Mouse (Mus musculus): Measurements from ENCODE around the gene Slc4a4. TPM values are rescaled to one million over a fixed set of nuclear protein-coding genes. Genes with fewer than 3 reads are reported as not detected.
A peak's percentile ranks its signal among the peaks of the same experiment; 100 is the strongest.

Gene Slc4a4
- not detected in 2 replicates for total RNA-seq (2014; fragmentation: Nextera tagmentation)
- total RNA-seq (2017) = not detected in 2 replicates

DNA sequence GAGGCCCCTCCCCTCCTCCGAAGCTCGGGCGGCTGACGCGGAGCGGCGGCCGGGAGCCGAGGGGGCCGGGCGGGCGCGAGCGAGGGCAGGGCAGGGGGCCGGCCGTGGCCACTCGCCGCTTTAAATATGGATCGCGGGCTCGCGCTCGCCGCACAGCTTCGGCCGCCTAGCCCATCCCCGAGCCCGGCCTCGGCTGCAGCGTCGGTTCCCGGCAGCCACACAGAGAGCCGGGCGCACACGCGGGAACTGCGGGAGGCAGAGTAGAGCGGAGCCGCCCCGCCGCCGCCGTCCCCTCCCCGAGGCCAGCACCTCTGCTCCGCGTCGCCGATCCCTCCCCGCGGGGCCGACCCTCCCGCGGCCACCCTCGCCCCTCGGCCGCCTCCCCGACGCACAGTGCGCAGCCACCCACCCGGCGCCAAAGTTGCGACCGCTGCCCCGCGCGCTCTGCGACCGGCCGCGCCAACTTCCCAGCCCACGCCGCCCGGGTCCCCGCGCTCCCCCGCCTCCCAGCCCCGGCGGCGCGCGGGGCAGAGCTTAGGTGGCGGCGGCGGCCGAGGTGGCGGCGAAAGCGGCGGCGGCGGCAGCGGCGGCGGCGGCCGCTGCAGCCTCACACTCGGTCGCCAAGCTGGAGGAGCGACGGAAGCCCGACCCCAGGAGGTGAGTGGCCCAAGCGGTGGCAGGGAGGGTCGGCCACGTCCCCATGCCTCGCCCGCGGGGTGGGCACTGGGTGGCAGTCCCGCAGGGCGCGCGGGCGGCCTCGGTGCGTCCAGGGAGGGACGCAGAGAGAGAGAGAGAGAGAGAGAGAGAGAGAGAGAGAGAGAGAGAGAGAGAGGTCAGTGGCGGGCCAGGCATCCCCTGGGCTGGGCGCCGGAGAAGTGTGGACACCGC lies at the start of gene Slc4a4:
TSS of gene Slc4a4 (plus strand) at position 151 of the 888 bp plus-strand sequence.
- no peak for ATAC-seq (replicated peaks; ENCODE audit: low FRiP score, low TSS enrichment, poor library complexity, severe bottlenecking)

GRCm38 (mm10) chr5:88840080-88840798 lies 46.4 kb upstream of the Slc4a4 start:
- ATAC-seq (replicated peaks; ENCODE audit: low FRiP score, low TSS enrichment, poor library complexity, severe bottlenecking) = no peak

GRCm38 (mm10) chr5:88857311-88857710 lies 29.3 kb upstream of the Slc4a4 start:
- no peak for ATAC-seq (replicated peaks; ENCODE audit: low FRiP score, low TSS enrichment, poor library complexity, severe bottlenecking)

GRCm38 (mm10) chr5:88857801-88858200 lies 28.8 kb upstream of the Slc4a4 start:
- no peak for ATAC-seq (replicated peaks; ENCODE audit: low FRiP score, low TSS enrichment, poor library complexity, severe bottlenecking)

DNA sequence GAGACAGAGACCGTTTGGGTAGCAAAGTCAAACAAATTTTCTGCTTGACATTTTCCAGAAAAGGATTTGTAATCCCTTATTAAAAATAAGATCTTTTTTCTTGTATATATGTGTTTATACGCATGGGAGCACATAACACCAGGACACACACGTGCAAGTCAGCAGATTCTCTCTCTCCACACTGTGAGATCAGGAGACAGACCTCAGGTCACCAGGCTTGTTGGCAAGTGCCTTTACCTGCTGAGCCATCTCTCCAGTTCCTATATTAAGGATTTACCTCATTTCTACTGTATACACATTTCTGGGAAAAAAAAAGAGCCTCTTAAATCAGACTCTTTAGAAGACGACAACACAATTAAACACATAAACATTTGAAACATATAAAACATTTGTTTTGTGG lies 28.4 kb upstream of the Slc4a4 start:
- no peak for ATAC-seq (replicated peaks; ENCODE audit: low FRiP score, low TSS enrichment, poor library complexity, severe bottlenecking)

DNA sequence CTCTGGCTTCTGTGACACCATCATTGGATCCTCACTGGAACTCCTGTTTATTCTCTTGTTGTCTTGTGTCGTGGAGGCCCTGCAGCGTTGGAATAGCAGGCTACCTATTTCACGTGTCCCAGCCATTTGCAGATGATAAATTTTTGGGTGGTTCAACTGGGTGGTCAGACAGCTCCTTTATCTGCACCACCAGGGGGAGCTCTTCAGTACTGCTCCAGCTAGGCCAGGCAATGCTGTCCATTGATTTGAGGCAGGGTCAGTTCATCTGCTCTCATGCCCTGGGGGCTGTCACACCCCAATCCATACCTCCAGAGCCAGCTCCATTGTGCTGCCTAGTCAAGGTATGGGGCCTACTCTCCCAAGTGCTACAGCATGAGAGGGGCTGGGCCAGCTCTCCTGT lies 24.5 kb upstream of the Slc4a4 start:
- ATAC-seq (replicated peaks; ENCODE audit: low FRiP score, low TSS enrichment, poor library complexity, severe bottlenecking) = no peak

DNA sequence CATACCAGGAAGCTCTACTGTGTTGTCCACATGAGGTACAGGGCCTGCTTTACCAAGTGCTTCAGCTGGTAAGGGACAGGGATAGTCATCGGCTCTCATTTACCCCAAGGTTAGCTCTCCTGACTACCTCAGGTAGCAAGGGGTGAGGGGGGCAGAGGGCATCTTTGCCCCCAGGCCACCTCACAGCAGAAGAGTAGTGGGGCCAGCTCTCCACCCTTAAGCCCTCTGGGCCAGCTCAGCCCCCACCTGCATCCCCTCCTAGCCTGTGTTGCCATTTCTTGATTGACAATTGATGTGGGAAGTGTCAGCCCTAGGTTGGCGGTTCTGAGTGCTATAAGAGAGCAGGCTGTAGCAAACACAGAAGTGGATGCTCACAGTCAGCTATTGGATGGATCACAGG lies 23.8 kb upstream of the Slc4a4 start:
- ATAC-seq (replicated peaks; ENCODE audit: low FRiP score, low TSS enrichment, poor library complexity, severe bottlenecking) = no peak

DNA sequence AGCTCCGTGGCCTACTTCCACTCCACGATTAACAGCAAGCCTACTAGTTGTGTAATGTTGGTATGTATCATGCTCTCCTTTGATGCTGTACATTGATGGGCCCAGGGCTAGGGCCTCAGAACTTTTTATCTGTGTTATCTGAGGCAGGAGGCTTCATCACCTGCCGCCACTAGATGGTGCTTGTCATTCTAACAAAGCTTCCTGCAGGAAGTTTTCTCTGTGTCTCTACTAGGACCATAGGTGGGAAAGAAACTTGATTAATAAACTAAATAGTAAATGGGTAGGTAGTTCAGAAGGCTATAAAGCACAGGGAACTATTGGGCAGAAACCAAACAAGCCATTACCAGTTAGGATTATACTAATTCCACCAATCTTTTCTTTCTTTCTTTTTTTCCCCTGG lies 2.5 kb upstream of the Slc4a4 start:
- ATAC-seq (replicated peaks; ENCODE audit: low FRiP score, low TSS enrichment, poor library complexity, severe bottlenecking) = peak; percentile 46; the same call in 1 of the 2 replicates

DNA sequence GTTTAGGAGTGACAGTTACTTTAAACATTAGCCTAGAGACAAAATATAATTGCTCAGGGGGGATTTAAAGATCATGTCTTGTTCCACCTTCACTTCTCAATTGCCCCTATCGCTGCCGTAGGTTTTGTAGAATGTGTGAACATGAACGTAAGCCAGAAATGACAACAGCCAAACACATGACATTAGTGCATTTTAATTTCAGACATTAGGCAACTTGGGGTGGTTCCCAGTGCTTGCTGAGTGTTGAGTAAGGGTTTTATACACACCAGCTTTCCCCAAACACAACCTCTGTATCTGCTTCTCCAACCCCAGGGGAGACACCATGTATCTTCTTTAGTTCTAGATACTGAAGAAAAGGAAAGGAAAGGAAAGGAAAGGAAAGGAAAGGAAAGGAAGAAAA lies 1.1 kb upstream of the Slc4a4 start:
- ATAC-seq (replicated peaks; ENCODE audit: low FRiP score, low TSS enrichment, poor library complexity, severe bottlenecking) = no peak

- no peak for ATAC-seq (replicated peaks; ENCODE audit: low FRiP score, low TSS enrichment, poor library complexity, severe bottlenecking)
Observed at GRCm38 (mm10) chr5:88885944-88886343, 674 bp upstream of the Slc4a4 start.

DNA sequence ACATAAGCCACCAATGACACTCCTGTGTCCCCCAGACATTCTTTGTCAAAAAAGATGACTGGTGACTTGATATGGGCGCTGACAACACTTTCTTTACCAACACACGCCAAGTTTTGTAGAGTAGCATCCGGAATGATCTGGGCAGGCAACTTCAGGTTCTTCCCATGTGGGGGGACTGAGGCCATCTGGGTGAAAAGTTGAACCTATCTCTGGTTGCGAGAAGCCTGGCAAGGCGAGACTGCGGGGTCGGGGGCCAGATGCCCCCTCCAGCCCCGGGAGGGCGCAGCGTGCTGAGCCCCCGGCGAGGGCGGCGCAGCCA lies 310 bp upstream of the Slc4a4 start:
- no peak for ATAC-seq (replicated peaks; ENCODE audit: low FRiP score, low TSS enrichment, poor library complexity, severe bottlenecking)

DNA sequence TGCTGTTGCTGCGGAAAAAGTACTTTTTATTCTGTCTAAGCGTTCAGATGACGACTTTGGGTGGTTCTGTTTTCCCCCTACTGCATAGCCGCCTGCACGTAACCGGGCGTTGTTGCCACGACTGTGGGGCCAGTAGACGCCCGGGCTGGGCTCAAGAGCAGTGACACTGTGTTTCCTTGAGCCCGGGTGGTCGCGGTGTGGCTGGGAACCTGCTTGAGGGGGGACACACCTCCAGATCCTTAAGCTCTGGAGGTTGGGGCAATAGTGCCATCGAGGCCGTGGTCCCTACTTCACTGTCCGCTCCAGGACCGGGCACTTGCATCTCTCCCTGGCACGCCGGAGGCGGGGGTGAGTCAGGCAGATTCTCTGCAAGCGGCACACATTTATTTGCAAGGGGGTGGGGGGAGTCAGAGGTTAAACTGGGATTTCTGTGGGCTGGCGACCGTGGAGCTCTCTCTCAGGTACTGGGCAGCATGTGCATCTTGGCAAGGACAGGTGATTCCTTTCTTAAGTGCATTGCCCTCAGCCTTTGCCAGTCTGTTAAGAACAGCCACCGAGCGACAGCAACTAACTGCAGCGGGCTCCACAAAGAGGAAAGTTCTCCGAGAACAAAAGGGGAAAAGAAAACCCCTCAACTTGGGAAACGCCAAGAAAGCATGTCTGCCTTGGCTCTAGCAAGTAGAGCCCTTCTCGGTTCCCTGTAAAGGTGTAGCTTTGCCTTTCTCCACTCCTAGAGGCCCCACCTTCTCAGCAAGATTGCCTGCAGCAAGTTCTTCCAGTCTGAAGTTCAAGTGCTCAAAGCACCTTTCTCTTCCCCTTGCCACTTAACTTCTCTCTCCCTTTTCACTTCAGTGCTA lies 1.2 kb downstream of the Slc4a4 start:
- ATAC-seq (replicated peaks; ENCODE audit: low FRiP score, low TSS enrichment, poor library complexity, severe bottlenecking) = no peak

GRCm38 (mm10) chr5:88888413-88888700 lies 1.7 kb downstream of the Slc4a4 start:
- no peak for ATAC-seq (replicated peaks; ENCODE audit: low FRiP score, low TSS enrichment, poor library complexity, severe bottlenecking)

DNA sequence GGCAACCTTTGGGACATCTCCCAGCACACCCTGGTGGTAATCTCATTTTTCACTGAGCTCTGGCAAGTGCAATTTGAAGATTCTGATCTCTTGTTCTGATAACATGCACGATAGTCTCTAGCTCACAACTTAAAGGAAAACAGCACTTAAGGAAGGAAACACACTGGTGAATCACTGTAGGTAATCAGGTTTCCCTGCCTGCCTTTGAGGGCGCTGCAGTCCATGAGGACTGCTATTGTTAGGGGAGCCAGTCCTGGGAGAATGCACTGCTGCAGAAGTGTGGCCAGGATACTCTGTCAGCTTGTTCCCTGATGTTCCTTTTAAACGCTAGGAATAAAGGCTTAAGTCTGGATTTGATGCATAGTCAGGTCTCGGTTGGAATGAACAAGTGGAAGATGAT lies 2.7 kb downstream of the Slc4a4 start:
- no peak for ATAC-seq (replicated peaks; ENCODE audit: low FRiP score, low TSS enrichment, poor library complexity, severe bottlenecking)

DNA sequence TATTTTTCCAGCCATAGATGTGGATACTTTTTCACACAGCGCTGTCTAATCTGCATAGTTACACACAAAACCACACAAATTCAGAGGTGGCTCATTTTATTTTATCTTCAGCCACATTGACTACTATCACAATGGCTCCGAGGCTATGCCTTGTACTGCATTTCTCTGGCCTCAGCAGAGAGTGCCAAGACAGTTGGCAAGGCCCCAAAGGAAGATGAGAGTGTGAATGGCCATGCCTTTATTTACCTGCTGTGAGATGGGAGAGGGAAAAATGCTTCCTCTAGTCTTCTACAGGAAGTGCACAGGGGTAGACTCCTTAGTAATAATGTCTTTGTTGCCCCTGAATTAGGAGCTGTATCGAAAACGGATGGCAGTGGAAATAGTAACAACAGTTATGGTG lies 3.5 kb downstream of the Slc4a4 start:
- ATAC-seq (replicated peaks; ENCODE audit: low FRiP score, low TSS enrichment, poor library complexity, severe bottlenecking) = no peak

- ATAC-seq (replicated peaks; ENCODE audit: low FRiP score, low TSS enrichment, poor library complexity, severe bottlenecking) = no peak
Observed at GRCm38 (mm10) chr5:88896574-88896973, 10.0 kb downstream of the Slc4a4 start.

DNA sequence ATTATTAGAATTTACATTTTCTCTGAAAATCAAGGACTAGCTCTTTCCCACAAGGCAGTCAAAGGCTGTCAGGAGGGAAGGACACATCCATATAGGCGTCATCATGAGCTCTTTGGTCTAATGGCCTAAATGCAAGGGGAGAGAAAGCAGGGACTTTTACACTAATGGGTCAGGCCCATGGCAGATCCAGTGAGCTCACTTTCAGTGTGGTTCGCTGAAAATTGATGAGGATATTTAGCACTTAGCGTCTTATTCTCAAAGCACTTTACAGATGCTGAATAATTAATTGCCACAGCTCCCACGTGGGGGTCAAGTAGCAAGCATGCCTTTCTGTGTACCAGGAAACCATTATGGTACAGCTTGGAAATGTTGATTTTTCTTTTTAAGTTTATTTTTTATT lies 16.5 kb downstream of the Slc4a4 start:
- no peak for ATAC-seq (replicated peaks; ENCODE audit: low FRiP score, low TSS enrichment, poor library complexity, severe bottlenecking)

DNA sequence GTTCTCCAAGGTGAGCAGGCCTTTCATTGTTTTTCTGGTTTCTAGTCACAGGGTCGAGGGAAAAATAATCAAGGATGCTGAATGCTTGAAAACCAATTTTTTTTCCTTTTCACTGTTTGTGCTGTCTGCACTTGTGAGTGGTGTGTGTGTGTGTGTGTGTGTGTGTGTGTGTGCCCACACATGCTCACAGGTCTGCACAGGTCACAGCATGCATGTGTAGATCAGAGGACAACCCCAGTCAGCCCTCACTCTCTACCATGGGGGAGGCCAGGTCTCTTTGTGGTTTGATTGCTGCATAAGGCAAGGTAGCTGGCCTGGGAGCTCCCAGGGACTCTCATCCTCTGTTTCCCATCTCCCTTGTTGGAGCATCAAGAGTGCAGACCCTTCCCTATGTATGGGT lies 16.9 kb downstream of the Slc4a4 start:
- no peak for ATAC-seq (replicated peaks; ENCODE audit: low FRiP score, low TSS enrichment, poor library complexity, severe bottlenecking)

- ATAC-seq (replicated peaks; ENCODE audit: low FRiP score, low TSS enrichment, poor library complexity, severe bottlenecking) = no peak
Observed at GRCm38 (mm10) chr5:88904841-88905240, 18.2 kb downstream of the Slc4a4 start.

DNA sequence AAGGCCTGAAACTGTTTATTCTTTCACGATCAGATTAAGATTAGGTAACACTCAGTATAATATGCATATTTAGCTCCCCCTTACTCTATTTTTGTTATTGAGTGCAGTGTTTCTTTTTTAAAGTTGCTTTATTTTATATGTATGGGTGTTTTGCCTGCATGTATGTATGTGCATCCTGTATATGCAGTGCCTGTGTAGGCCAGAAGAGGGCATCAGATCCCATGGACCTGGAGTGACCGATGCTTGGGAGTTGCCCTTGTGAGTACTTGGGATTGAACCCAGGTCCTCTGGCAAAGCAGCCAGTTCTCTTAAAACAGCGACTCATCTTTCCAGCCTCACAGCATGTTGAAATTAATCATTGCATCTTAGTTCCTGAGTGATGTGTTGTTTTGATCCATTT lies 21.0 kb downstream of the Slc4a4 start:
- no peak for ATAC-seq (replicated peaks; ENCODE audit: low FRiP score, low TSS enrichment, poor library complexity, severe bottlenecking)
